Mouse (Mus musculus) bone marrow macrophage, adult 2 months (primary cell): ENCODE data around the gene Zcchc9. TPM values are rescaled to one million over a fixed set of nuclear protein-coding genes. Genes with fewer than 3 reads are reported as not detected.

Experiments used
- H3K27ac ChIP-seq: 2 replicates; pipeline ENCODE4 v1.5.1; 2012; ENCODE audit warnings: low read depth, low read length; ENCODE audit not compliant: insufficient read depth
- H3K4me1 ChIP-seq: 2 replicates; pipeline ENCODE4 v1.6.1; 2012; ENCODE audit warnings: low read length; ENCODE audit not compliant: control insufficient read depth, insufficient read depth
- H3K4me3 ChIP-seq: 2 replicates; pipeline ENCODE4 v1.5.1; 2012; ENCODE audit warnings: mild to moderate bottlenecking, low read length, moderate library complexity; ENCODE audit not compliant: insufficient read depth
- CTCF ChIP-seq: IDR thresholded peaks from 2 replicates; pipeline ENCODE4 v1.5.1; 2012; ENCODE audit warnings: low read depth, mild to moderate bottlenecking, low read length, moderate library complexity
- POLR2A ChIP-seq: IDR thresholded peaks from 2 replicates; pipeline ENCODE4 v1.6.1; 2012; ENCODE audit warnings: mild to moderate bottlenecking, low read depth, low read length, borderline replicate concordance
- polyA plus RNA-seq: library from polyadenylated mRNA; stranded (reverse); fragments of >200 nt; gene quantifications from 2 replicates; pipeline ENCODE4 v1.2.4, GENCODE M21; 2012; ENCODE audit not compliant: missing spikeins, insufficient read depth, insufficient read length

Gene Zcchc9
- polyA plus RNA-seq, result 26.1 and 27.1 TPM in 2 replicates

DNA sequence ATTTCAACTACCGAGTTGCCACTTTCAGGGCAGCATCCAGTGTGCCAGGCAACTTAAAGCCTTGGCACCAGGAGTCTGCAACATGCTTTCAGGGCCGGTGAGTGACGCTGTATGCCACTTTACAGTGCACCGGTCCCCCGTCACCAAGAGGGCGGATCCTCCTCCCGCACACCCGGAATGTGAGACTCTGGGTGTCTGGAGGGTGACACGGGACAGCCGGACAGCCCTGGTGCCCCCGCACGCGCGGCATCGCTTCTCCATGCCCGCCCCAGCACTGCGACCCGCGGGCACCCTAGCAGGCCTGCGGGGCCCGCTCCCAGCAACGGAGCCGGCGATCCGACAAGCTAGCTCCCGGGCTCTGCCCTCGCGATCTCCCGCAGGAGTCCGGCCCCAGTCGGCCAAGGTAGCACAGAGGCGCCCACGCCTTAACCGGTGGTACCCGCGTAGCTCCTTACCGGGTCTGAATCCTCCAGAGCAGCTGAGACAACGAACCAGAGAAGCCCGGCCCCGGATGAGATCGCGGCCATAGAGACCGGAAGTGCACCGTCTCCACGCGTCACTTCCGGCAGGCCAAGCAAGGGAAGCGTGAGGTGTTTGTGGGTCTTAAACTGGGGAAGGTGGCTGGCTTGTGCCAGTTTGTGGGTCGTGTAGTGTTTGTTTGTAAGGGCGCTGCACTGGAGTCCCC lies at the start of gene Zcchc9:
Gene Zcchc9, minus strand, starts transcription at position 551 of the 685 bp plus-strand sequence.
- TF ChIP-seq CTCF, result no peak
- TF ChIP-seq POLR2A, result 0 out of 2 replicates have a peak, but pooled peaks have one; percentile 6
- Histone ChIP-seq H3K4me1 (peaks cover 3% of the 10 kb centered on the region), H3K27ac (peak within 1 kb of the TSS; percentile 75), H3K4me3 (peak within 1 kb of the TSS; percentile 90)

DNA sequence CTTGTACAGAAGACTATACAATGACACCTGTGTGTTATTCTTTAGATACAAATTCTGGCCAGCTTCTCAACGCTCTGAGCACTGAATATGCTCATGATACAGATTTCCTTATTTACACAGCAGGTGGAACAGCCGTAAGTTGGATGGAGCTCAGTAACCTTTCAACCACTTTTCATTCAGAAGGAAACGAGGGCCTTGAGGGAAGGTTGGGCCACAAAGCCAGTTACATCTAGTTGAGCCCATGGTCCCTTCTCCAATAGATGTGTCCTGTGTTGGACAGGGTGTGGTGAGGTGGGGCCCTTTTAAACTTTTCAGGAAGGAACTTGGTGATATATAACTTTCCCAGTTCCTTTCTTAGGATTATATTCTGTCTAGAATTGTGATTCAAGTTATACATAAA lies 46.9 kb upstream of the Zcchc9 start:
- H3K4me3 ChIP-seq, result no peak overlapping the region
- H3K27ac ChIP-seq, result no peak overlapping the region
- H3K4me1 ChIP-seq, result no peaks in the 10 kb centered on the region
- no peak for TF ChIP-seq POLR2A

DNA sequence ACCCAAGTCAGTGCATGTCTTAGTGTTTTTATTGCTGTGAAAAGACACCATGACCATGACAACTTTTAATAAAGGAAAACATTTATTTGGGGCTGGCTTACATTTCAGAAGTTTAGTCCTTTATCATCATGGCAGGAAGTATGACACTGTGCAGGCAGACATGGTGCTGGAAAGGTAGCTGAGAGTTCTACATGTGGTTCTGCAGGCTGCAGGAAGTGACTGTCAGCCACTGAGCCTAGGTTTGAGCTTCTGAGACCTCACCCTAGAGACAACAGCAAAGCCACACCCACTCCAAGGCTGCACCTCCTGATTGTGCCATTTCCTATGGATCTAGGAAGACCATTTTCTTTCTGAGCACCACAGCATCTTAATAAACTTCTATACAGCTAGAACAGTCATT lies 20.4 kb upstream of the Zcchc9 start:
- H3K27ac ChIP-seq, result no peak overlapping the region
- no peak overlapping the region for H3K4me3 ChIP-seq
- H3K4me1 ChIP-seq, result no peaks in the 10 kb centered on the region
- TF ChIP-seq CTCF, result no peak
- no peak for TF ChIP-seq POLR2A

DNA sequence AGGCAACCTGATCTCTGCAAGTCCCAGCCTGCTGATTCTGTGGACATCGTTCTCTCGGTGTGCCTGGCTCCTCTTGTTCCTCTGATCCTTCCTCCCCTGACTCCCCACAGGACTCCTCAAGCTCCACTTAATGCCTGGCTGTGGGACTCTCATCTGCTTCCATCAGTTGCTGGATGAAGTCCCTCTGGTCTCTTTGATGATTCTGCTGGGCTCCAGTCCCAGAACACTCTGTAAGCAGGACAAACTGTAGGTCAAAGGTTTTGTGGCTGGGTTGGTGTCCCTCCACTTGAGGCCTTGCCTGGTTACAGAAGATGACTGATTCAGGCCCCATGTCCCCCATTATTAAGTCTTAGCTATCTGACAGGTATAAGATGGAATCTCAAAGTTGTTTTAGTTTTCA lies 18.6 kb upstream of the Zcchc9 start:
- no peak for TF ChIP-seq CTCF
- no peak for TF ChIP-seq POLR2A
- Histone ChIP-seq H3K4me1 (no peaks in the 10 kb centered on the region), H3K4me3 (no peak overlapping the region), H3K27ac (no peak overlapping the region)

DNA sequence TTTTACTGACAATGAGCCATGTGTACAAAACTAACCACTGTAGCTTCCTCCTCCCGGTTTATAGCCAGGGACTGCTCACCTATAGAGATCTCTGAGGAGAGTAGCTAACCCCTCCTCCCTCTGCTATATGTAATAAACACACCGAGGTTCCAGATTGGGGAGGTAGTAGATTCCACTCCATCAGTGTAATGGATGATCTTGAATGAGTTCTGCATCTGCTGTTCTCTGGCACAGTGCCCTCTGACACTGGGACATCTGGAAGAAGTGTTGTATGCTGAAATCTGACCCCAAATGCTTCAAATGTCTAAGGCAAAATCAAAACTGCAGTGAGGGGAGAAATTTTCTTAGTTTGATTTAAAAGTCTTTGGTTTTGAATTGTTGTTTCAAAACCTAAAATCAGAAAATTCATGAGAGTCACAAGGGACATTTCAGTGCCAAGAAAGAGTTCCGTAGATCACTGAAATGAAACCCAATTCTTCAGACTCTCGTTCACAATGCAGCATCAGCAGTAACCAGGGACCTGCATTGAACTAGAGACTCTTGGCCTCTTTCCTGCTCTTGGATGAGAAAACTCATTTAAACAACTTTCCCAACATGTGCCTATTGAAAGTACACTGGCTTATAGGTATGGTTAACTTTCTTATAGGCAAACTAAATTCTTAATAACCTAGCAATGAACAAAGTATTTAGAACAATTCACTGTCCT lies 17.5 kb upstream of the Zcchc9 start:
- H3K27ac ChIP-seq, result no peak overlapping the region
- H3K4me1 ChIP-seq, result no peaks in the 10 kb centered on the region
- TF ChIP-seq CTCF, result no peak
- TF ChIP-seq POLR2A, result no peak
- H3K4me3 ChIP-seq, result no peak overlapping the region

DNA sequence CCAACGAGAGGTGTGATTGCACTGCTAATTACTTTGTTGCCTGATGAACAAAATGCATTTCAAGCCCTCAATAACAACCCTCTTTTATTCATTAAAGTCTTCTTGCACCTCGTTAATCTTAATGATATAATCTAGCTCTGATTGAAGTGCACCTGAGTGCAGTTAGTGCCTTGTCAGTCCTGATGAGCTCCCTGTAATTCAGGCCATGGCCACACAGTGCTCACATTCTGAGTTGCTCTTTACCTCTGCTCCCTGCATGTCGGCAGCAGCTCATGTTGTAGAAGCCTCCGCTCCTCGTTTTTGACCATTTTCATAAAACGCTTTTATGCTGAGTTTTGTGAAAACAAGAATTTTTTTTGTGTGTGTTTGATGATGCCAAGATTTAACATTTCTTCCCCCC lies 16.2 kb upstream of the Zcchc9 start:
- no peak overlapping the region for H3K4me3 ChIP-seq
- TF ChIP-seq POLR2A (no peak), CTCF (no peak)
- H3K4me1 ChIP-seq, result no peaks in the 10 kb centered on the region
- H3K27ac ChIP-seq, result no peak overlapping the region

DNA sequence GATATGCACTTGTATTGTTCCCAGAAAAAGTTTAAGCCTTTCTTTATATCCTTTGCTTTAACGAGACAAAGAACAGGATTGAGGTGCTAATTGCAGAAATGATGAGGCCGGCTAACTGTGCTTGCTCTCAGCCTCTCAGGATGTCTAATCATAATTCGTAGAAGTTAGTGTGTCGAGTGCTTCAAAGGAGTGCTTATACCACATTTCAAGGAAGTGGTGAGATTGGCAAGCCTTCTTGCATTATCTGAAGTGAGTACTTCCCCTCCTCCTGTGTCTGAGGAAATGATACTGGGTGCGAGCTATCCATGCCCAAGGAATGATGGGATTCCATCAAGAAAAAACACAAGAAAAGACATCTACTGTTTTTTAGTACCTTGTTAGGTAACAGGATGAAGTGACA lies 7.2 kb upstream of the Zcchc9 start:
- TF ChIP-seq POLR2A (no peak), CTCF (no peak)
- H3K4me3 ChIP-seq, result no peak overlapping the region
- H3K27ac ChIP-seq, result no peak overlapping the region
- H3K4me1 ChIP-seq, result no peaks in the 10 kb centered on the region

DNA sequence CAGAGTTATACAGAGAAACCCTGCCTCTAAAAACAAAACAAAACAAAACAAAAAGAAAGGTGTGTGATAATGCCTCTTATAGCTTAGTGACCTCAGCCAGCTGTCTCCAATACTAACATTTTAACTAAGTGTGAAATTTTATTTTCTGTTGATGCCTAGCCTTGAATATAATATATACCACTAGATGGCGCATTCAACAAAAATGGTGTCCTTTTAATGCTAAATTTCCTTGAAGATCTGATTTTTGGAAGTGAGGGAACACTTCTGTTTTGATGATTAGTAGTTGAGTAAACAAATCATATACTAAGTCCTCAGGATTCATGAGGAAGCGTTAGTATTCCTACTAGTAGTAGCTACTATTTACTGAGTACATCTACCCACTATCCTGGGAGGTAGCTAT lies 2.0 kb upstream of the Zcchc9 start:
- H3K4me1 ChIP-seq, result peaks cover 3% of the 10 kb centered on the region
- TF ChIP-seq CTCF (no peak), POLR2A (no peak)
- H3K27ac ChIP-seq, result no peak overlapping the region
- H3K4me3 ChIP-seq, result no peak overlapping the region

DNA sequence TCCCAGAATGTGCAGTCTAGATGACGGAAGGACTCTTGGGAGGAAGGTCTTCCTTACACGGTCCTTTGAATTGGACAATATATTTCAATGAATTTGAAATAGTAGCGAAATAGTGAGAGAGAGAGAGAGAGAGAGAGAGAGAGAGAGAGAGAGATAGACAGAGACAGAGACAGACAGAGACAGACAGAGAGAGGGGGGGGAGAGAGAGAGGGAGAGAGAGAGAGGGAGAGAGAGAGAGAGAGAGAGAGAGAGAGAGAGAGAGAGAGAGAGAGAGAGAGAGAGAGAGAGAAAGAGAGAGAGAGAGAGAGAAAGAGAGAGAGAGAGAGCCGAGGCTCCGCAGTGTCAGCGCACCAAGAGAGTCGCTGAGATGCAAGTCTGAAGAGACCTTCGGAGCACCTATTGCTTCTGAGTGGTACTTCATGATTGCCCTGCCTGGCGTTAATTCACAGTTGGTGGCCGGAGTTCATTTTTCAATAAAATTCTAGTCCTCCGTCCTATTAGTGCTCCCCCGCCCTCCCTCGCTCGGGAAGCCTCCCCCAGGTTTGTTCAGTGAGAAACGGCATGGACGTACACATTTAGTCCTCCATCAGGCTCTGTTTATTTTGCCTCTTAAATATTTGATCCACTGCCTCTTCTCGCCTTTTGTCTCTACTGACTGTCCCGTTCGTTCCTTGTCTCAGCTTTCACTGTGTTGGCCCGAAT lies 520 bp upstream of the Zcchc9 start:
- H3K4me3 ChIP-seq, result peak overlapping the region; percentile 90
- TF ChIP-seq POLR2A, result no peak
- TF ChIP-seq CTCF, result no peak
- peak overlapping the region; percentile 75 for H3K27ac ChIP-seq
- H3K4me1 ChIP-seq, result peaks cover 3% of the 10 kb centered on the region

DNA sequence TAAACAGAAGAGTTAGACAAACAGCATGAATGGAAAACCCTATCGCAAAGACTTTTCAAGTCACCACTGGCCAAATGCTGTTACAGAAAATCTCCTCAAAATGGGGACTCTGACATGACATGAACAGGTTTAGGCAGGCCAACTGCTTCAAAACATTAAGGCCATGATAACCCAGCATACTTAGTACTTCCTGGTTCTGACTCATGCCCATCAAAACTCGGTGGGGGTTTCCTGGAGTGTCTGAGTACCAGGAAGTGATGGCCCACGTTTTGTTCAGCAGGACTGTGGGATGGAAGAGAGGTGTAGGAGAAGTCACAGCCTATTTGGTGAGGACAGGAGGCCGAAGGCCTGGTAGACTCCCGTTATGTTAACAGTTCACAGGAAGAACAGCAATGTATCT lies 5.8 kb downstream of the Zcchc9 start:
- TF ChIP-seq CTCF, result no peak
- TF ChIP-seq POLR2A, result no peak
- peaks cover 8% of the 10 kb centered on the region for H3K4me1 ChIP-seq
- H3K27ac ChIP-seq, result no peak overlapping the region
- no peak overlapping the region for H3K4me3 ChIP-seq
